Mouse (Mus musculus) left cerebral cortex, adult 9 months (tissue): ENCODE measurements around the gene Gm45213.

Source experiments
- DNase-seq, 2 experiments: peaks; one replicate each; pipeline ENCODE4 v3.0.0; 2022; ENCODE audit warnings: low spot score in 2 of 2

Gm45213 gene

GRCm38 (mm10) chr7:66043552-66044459 lies at the start of gene Gm45213:
Gene Gm45213, plus strand, starts transcription at chr7:66043602.
- DNase-seq: no peak

DNA sequence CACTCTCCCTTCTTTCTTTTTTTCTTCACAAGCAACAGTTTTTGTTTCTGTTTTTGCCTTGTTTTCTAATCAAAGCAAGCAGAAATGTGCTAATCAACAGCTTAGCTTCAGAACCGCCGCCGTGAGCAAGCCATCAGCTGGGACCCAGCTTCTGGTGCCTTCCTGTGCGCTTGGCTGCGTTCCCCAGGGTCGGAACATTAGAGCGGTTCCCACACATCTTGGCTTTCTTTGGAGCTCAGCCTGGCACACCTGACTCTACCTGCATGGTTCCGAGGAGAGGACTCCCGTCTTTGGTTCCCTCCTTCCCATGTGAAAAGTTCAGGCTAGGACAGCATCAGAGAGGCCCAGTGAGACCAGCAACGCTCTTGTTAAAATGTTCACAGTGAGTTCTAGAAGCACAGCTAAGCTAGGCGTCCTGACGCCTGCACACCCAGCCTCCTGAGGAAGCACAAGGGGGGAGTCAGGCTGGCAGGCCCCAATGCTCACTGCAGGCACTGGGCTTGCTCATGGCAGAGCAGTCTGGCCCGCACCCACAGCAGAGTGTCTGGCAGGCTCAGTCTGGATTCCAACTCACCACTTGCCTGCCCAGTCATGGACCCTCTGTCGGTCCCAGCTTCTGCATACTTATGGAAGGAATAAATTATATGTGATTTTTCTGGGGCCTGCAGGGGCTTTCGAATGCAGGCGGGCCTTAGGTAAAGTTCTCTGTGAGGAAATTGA lies 42.2 kb upstream of the Gm45213 start:
- DNase-seq: no peak

- no peak for DNase-seq
Observed at GRCm38 (mm10) chr7:66001797-66002196, 41.6 kb upstream of the Gm45213 start.

DNA sequence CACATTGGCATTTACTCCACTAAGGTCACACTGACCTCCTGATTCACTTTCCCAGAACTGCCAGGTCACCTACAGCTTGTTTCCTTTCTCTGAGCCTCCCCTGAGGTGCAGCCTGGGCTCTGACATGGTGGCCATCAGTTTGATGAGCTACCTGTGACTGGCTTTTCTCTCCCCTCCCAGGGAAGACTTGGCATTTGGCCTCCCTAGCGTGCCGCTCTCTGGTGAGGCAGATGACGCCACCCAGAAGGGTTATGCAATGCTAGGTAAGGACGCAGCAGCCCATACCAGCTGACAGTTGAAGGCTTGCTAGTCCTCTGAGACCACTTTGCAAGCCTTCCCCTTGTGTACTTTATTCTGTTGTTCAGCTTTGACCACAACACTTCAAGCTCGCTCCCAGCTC lies 40.0 kb upstream of the Gm45213 start:
- no peak for DNase-seq

- DNase-seq: no peak
Observed at GRCm38 (mm10) chr7:66003865-66004638, 39.4 kb upstream of the Gm45213 start.

GRCm38 (mm10) chr7:66005066-66005465 lies 38.3 kb upstream of the Gm45213 start:
- no peak for DNase-seq

DNA sequence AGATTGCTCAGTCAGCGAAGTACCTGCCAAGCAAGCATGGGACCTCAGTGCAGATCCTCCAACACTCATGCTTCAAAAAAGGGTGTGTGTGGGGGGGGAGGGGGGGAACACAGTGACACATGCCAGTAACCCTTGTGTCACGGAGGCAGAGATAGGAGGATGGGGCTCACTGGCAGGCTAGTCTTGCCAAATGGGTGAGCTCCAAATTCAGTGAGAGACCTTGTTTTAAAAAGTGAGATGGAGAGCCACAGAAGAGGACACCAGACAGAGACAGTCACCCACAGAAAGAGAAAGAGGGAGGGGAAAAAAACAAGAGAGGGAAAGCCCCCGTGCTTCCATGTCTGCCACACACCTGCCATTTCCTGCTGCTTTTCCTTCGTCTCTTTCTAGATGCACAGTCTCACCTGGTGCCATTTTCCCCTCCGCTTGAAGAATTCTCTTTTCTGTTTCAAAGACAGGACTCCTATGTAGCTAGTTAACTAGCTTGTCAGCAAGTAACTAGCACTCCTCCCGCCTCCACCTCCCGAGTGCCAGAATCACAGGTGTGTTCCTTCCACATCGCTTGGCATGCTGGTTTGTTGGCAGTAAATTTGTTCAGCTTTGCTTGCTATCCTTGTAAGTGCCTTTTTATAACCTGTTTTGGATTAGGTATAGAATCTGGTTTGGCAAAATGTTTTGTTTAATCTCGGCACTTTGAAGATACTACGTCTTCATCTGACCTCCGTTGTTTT lies 35.1 kb upstream of the Gm45213 start:
- DNase-seq: peak in 1 of 2 experiments; percentile 20

GRCm38 (mm10) chr7:66008892-66009273 lies 34.5 kb upstream of the Gm45213 start:
- peak in 1 of 2 experiments; percentile 20 for DNase-seq

GRCm38 (mm10) chr7:66010518-66010917 lies 32.9 kb upstream of the Gm45213 start:
- no peak for DNase-seq

GRCm38 (mm10) chr7:66027747-66028146 lies 15.7 kb upstream of the Gm45213 start:
- DNase-seq: peak in 1 of 2 experiments; percentile 33

- DNase-seq: no peak
Observed at GRCm38 (mm10) chr7:66028766-66029512, 14.5 kb upstream of the Gm45213 start.

GRCm38 (mm10) chr7:66036809-66037208 lies 6.6 kb upstream of the Gm45213 start:
- no peak for DNase-seq

- no peak for DNase-seq
Observed at GRCm38 (mm10) chr7:66038261-66038660, 5.1 kb upstream of the Gm45213 start.

DNA sequence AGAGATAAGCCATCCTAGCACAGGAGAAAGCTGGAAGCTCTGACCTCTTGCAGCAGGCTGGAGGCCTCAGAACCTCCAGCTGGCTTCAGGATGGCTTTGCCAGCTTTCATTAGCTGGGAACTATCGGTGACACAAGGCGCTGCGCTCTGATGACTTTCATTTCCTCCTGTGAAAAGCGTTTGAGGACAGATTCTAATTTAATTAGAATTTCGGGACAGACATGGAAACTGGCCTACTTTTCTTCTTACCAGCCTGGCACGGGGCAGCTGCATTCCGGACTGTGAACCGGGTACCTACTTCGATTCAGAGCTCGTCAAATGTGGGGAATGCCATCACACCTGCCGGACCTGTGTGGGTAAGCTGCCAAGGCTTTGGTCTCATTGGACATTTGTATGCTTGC lies 4.7 kb upstream of the Gm45213 start:
- no peak for DNase-seq

DNA sequence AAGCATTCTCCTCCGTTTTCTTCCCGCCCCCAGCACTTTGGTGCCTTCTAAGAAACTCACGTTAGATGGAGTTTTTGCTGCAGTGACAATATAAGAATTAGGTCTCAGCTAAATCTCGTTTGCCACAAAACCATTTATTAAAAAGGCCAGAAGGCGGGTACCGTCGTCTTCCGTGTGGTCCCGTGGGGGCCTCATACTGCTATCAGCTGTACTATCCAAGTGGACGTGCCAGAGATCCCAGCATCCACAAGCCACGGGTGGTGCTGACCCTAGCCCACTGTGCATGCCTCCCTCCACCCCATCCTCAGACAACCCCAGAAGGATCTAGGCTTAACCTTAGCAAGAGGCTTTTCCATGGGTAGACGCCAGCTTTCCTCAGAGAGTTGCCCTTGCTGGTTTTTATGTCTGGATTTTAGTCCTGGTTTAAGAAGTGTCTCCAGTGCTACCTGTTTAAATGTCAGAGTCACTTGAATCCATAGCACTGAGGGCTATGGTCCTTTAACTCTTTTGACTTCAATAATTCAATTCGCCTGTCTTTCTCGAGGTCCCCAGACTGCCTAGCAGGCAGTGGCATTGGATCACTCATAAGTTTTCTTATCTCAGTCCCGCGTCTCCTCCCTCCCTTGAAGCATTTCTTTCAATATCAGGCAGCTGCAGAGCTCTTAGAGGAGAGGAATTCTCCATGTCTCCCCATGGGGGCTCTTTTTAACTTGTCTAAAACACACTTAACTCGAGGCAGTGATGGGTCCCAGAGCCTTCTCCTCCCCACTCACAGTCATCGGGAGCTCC lies 3.2 kb upstream of the Gm45213 start:
- DNase-seq: no peak

DNA sequence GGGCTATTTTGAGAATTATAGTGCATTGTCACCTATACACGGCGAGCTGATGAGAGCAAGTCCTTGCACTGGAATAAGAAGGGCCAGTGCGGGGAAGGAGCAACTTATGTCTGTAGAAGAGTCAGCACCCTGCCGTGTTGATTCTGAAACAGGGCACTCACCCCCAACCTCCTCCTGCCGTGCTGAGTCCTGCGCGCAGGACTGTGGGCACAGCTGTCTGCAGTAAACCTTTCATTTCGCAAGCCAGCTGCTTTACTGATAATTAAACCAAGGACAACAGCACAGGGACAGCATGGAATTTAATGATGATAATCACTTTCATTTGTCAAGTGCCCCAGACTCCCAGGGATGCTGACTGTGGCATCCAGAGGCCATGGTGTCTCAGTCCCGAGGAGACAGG lies 1.2 kb downstream of the Gm45213 start:
- no peak for DNase-seq

- no peak for DNase-seq
Observed at GRCm38 (mm10) chr7:66046921-66047918, 3.8 kb downstream of the Gm45213 start.

- no peak for DNase-seq
Observed at GRCm38 (mm10) chr7:66047975-66048374, 4.6 kb downstream of the Gm45213 start.
